Mouse (Mus musculus) layer of hippocampus, postnatal 14 days (tissue): ENCODE results near the gene Atg5. TPM values are rescaled to one million over a fixed set of nuclear protein-coding genes. Genes with fewer than 3 reads are reported as not detected.

Source experiments
- DNase-seq, 2 experiments: peaks; one replicate each; pipeline ENCODE4 v3.0.0; 2021 to 2022; ENCODE audit warnings: low spot score in 2 of 2, mixed read lengths in 1 of 2
- microRNA-seq, 2 experiments: library from miRNA; unstranded; fragments of <30 nt; microRNA quantifications; one replicate each; pipeline ENCODE4 v1.2.0; 2021
- total RNA-seq, 2 experiments: library from RNA; stranded (reverse); gene quantifications; 2 replicates each; pipeline ENCODE4 v1.2.3; 2021

Atg5 gene
- total RNA-seq, 2 experiments from 2014 or later = 22.0 to 22.7 TPM

- DNase-seq = no peak
Observed at GRCm38 (mm10) chr10:44383213-44383612, 115.1 kb downstream of the Atg5 start.

DNA sequence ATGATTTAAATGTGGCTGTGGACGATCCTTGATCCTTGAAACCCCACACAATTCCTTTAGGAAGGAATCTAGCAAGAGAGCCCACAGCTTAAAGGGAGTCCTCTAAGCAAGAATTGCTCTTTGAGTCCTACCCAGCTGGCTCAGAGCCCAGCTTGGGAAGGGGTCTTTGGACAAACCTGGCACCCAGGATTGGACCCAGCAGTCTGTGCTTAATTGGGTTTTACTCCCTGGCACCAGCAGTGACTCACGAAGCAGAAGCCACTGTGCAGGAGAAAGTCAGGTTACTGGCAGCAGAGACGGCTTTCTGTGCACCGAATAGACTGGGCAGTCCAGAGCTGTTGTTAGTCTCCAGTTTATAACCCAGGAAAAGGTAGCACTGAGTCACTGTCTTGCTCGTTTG, 117.1 kb downstream of the Atg5 start:
- peak in 1 of 2 experiments; percentile 53 for DNase-seq

DNA sequence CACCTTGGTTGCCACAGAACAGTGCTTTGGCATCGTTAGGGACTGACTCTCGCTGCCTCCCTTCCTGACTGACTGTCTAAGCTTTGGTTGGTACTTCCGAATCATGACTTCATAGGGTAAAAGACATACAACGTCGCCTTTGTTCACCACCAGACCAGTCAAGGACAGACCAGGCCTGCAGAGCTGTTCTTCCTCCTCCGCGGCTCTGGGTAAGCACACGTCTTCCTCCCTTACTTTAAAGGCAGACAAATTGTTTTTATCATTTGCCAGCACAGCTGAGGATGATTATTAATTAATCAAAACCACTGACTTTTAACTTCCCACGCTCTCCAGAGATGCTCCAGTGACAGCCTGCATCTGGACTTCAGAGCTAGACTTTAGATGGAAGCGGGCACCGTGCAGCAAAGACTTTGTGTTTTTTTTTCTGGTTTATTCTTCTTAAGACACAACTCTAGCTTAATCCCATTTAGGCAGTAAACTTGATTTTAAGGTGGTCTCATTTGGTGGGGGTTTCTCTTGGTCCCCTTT, 120.6 kb downstream of the Atg5 start:
- DNase-seq = no peak

DNA sequence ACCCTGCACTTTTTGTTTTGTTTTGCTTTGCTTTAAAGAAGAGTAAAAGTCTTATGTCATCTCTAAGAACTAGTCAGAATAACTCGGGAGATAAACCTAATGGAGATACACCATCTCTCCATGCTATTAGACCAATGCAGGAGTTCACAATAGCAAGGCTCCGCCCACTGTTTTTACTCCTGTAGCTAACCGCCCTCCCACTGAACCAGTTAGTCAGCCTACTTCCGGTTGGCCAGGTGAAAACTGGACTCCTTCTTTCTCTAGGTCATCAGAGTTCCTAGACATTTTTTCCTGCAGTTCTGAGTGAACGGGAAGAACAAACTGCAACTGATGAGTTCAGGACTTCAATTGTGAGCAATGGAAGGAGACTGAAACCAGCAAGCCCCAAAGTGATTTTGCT, 122.1 kb downstream of the Atg5 start:
- no peak for DNase-seq

DNA sequence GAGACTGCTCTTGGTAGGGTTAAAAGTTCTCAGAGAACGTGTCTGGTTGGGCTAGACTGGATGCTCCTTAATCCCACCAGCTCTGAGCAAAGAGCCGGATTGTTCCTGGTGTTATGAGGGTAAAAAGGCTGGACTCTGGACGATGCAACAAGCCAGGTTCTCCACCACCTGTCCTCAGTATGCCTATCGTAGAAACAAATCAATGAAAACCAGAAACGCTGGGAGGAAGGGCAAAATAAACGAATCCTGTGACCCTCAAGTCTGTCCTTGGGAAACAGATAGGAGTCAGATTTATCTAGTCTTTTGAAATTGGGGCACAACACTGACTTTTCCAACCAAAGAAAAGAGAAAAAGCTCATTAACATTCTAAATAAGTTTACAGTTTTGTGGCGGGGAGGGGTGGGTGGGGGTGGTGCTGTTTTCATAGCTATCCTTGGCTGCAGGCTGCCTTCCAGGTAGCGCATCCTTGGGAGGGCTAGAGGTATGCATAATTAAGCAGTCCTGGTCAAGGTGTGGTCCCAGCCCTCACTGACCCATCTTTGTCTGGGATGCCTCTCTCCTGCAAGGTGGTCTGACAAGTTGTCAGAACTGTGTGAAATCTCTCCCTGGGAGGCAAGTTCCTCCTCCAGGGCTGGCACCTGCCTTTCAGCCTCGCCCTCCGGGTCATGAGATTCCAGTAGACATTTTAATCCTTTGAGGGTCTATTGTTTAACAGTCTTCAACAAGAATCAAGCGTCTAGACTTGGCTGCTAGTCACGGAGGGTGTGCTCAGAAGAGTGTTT, 123.5 kb downstream of the Atg5 start:
- no peak for DNase-seq

GRCm38 (mm10) chr10:44392855-44393254, 124.7 kb downstream of the Atg5 start:
- DNase-seq = no peak

DNA sequence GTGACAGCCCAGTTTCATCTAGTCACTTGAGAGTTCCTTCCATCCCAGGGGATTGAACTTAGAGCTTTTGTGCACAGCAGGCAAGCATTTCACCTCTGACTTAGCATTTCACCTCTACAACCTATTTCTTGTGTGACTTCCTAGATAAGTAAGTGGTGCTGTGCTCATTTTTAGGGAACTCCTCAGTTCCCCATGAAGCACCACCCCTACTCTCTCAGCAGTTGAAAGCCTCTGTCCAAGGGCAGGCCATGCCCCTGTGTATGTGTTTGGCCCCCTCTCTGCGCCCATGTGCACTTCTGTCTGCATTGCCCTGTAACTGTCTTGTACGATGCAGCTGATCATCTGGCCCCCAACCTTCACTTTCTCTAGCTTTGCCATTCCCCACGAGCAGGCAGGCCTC, 132.0 kb downstream of the Atg5 start:
- DNase-seq = no peak

DNA sequence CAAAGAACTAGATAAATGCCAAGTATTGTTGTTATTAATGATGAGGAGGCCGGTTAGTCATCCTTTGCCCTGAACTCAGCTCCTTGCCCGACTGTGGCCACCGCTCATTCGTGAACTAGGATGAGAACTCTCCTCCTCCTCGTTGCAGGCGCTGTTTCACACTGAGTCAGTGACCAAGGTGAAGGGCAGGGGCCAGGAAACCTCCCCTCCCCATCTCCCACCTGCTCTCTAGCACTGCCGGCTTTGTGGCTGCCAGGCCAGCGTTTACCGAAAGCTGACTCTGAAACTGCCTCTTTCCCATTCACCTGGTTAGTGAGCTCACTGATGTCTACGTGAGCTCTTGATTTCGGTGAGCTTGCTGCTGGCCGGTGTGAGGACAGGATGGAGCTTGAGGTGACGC, 132.4 kb downstream of the Atg5 start:
- DNase-seq = no peak

DNA sequence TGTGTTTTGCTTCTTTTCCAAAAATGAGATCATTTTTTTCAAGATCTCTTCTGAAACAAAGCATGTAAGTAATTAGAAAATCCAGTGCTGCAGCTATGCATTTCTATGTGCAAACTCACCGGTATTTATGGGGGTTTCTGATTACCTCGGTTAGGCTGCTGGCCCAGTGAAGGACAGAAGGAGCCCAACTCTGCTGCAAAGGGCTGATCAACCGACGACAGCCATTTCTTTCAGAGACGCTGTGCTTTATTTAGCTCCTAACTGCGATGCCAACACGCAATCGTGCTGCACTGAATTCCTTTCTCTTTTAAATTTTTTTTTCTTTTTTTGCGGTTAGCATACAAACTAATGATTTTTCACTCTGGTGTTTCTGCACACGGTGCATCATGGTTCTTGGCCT, 133.4 kb downstream of the Atg5 start:
- DNase-seq = no peak

DNA sequence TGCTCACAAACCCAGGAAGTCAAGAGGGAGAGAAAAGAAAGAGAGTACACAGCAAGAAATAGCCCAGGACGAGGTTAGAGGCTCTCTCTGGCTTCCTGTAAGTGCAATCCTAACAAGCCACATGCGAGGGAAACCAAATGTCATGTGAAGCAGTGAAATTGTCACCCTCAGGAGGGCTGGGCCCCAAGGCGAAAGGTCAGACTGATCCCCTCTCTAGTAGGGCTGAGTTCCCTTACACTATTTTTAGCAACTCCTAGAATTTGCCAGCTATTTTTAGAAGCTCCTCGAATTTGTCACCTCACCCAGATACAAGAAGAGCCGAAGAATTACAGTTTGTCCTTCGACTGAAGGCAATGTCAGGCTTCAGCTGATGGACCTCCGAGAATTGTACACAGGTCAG, 135.3 kb downstream of the Atg5 start:
- DNase-seq = no peak

DNA sequence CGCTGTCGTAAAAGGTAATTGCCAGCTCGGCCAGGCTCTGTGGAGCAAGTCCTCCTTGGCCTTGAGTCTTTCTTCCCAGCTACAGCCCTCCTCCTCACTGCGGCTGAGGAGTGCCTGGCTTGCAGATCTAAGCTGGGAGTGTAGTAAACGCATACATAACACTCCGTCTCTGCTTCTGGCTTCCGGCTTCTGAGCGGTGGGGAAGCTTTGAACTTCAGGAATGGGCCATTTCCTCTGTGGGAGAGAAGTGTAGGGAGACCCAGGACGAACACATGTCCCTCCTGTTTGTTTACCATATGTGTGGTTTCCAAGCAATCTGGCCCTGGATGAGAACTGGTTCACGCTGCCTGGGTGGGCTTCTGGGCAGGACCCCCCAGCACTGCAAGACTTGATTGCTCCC, 140.9 kb downstream of the Atg5 start:
- DNase-seq = no peak

- DNase-seq = no peak
Observed at GRCm38 (mm10) chr10:44409958-44410357, 141.8 kb downstream of the Atg5 start.

Small RNA genes lying within 50 kb of the gene (microRNA-seq; reads per million reads assigned to microRNA genes)
- gene Mir1929 = 0.28 to 1.1 reads per million in 2 experiments

Other genes starting within 250 kb of the Atg5 start
- gene Crybg1, start 119.5 kb upstream of the Atg5 start, total RNA-seq = under 1 TPM; 0.65 to 0.72 TPM